Mouse (Mus musculus): Measurements from ENCODE around the gene Ipo13. TPM values are rescaled to one million over a fixed set of nuclear protein-coding genes. Genes with fewer than 3 reads are reported as not detected.

Ipo13 gene
- polyA plus RNA-seq, 1 experiment from 2014 or later, result 63.1 TPM

DNA sequence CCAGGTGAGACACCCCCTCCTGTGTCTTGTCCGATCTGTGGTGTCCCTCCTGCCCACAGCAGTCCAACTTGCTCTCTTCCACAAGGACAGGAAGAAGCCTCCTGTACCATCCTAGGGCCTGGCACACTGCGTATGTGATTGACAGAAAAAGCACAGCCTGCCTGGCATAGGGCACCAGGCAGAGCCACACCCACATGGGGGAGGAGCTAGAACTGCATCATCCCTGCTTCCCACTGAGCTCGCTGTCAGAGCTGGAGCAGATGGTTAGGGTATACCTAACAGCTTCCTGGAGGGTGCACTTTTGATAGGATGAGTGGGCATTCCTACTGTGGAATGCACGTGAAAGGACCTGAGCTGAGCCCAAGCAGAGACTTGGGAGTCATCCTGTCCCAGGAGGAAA lies 52.0 kb downstream of the Ipo13 start:
- Histone ChIP-seq H3K27ac (ENCODE audit: low read depth, low read length) (no peak overlapping the region), H3K9ac (ENCODE audit: low read depth, low read length) (no peak overlapping the region; the same call in 1 of the 2 replicates), H3K9me3 (ENCODE audit: control insufficient read depth, low read length) (no peaks in the 10 kb centered on the region), H3K4me2 (ENCODE audit: low read length) (no peak overlapping the region), H3K27me3 (replicated peaks; ENCODE audit: control insufficient read depth, insufficient read depth, low read length) (no peaks in the 10 kb centered on the region), H3K4me3 (ENCODE audit: low read length) (no peak overlapping the region), H3K36me3 (ENCODE audit: control insufficient read depth, insufficient read depth, low read length) (no peaks in the 10 kb centered on the region), H3K4me1 (ENCODE audit: control insufficient read depth, insufficient read depth, low read depth, low read length) (peaks cover 8% of the 10 kb centered on the region; the same call in 1 of the 2 replicates)
- 21% methylated on average over 4 of the region's 4 CpGs for WGBS
- ATAC-seq, result peak; percentile 67

DNA sequence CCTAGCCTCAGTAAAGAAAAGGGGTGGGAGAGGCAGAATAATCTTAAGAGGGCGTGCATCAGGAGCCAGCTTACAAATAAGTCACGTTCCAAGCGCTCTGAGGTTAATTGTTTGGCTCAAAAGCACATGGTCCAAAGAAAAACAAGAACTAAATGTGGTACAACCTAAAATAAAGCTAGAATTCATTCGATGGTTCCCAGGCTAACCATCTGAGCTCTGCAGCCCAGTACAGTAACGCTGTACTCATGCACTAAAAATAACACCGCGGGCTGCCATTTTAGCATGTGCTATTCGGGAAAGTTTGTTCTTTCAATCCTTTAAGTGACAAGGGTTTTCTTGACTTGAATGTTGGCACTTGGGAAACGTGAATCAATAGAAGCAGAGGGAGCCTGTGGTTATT lies 54.2 kb downstream of the Ipo13 start:
- H3K4me2 ChIP-seq (ENCODE audit: low read length), result no peak overlapping the region
- H3K27me3 ChIP-seq (replicated peaks; ENCODE audit: control insufficient read depth, insufficient read depth, low read length), result no peaks in the 10 kb centered on the region
- H3K27ac ChIP-seq (ENCODE audit: low read depth, low read length), result no peak overlapping the region
- H3K4me3 ChIP-seq (ENCODE audit: low read length), result no peak overlapping the region
- no peaks in the 10 kb centered on the region for H3K36me3 ChIP-seq (ENCODE audit: control insufficient read depth, insufficient read depth, low read length)
- H3K4me1 ChIP-seq (ENCODE audit: control insufficient read depth, insufficient read depth, low read depth, low read length), result no peaks in the 10 kb centered on the region; the same call in 1 of the 2 replicates
- 73% methylated on average over 9 of the region's 9 CpGs for WGBS
- no peaks in the 10 kb centered on the region for H3K9me3 ChIP-seq (ENCODE audit: control insufficient read depth, low read length)
- ATAC-seq, result no peak
- no peak overlapping the region for H3K9ac ChIP-seq (ENCODE audit: low read depth, low read length)

DNA sequence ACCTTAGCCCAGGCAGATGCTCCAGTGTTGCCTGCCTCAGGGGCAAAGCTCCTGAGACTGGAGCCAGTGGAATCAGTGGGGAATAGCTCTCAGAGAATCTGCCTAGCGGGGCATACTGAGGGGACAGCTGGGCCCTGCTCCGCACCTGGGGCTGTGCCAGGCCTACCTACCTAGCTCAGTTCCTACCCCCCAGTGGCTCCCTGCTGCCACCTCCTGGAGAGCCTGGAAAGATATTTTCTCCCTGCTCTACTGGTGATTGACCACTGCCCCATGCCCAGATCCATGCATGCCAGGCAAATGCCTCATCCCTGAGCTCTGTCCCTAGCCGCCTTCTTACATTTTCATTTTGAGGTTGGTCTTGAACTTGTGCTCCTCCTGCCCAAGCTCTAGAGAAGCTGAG lies 56.0 kb downstream of the Ipo13 start:
- no peaks in the 10 kb centered on the region for H3K27me3 ChIP-seq (replicated peaks; ENCODE audit: control insufficient read depth, insufficient read depth, low read length)
- 52% methylated on average over 3 of the region's 3 CpGs for WGBS
- H3K9me3 ChIP-seq (ENCODE audit: control insufficient read depth, low read length), result no peaks in the 10 kb centered on the region
- H3K27ac ChIP-seq (ENCODE audit: low read depth, low read length), result no peak overlapping the region
- H3K4me1 ChIP-seq (ENCODE audit: control insufficient read depth, insufficient read depth, low read depth, low read length), result no peaks in the 10 kb centered on the region; the same call in 1 of the 2 replicates
- H3K36me3 ChIP-seq (ENCODE audit: control insufficient read depth, insufficient read depth, low read length), result no peaks in the 10 kb centered on the region
- H3K4me3 ChIP-seq (ENCODE audit: low read length), result no peak overlapping the region
- no peak overlapping the region for H3K9ac ChIP-seq (ENCODE audit: low read depth, low read length)
- no peak for ATAC-seq
- no peak overlapping the region for H3K4me2 ChIP-seq (ENCODE audit: low read length)

DNA sequence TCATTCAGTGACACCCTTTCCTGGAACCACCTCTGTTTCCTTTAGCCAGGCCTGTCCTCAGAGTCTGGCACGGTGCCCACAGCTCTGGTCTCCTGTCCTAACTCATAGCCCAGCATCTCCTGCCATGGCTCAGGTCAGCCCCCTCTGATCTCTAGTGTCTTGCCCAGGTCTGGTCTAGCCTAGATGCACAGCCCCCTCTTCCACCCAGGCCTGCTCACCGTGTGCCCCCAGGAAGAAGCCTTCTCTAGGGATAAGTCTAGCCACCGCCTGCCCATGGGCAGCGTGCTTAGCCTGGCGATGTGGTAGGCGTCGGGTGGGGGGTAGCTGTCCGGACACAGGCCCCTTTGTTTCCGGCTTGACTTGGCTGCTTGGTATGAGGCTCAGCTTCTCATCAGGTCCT lies 59.7 kb downstream of the Ipo13 start:
- peaks cover 6% of the 10 kb centered on the region for H3K4me1 ChIP-seq (ENCODE audit: control insufficient read depth, insufficient read depth, low read depth, low read length)
- WGBS, result 55% methylated on average over 9 of the region's 9 CpGs
- no peak overlapping the region for H3K4me2 ChIP-seq (ENCODE audit: low read length)
- no peak overlapping the region for H3K4me3 ChIP-seq (ENCODE audit: low read length)
- no peaks in the 10 kb centered on the region for H3K9me3 ChIP-seq (ENCODE audit: control insufficient read depth, low read length)
- ATAC-seq, result peak; percentile 76
- no peaks in the 10 kb centered on the region for H3K27me3 ChIP-seq (replicated peaks; ENCODE audit: control insufficient read depth, insufficient read depth, low read length)
- peak overlapping the region; percentile 70 for H3K27ac ChIP-seq (ENCODE audit: low read depth, low read length)
- H3K9ac ChIP-seq (ENCODE audit: low read depth, low read length), result no peak overlapping the region; the same call in 1 of the 2 replicates
- no peaks in the 10 kb centered on the region for H3K36me3 ChIP-seq (ENCODE audit: control insufficient read depth, insufficient read depth, low read length)

DNA sequence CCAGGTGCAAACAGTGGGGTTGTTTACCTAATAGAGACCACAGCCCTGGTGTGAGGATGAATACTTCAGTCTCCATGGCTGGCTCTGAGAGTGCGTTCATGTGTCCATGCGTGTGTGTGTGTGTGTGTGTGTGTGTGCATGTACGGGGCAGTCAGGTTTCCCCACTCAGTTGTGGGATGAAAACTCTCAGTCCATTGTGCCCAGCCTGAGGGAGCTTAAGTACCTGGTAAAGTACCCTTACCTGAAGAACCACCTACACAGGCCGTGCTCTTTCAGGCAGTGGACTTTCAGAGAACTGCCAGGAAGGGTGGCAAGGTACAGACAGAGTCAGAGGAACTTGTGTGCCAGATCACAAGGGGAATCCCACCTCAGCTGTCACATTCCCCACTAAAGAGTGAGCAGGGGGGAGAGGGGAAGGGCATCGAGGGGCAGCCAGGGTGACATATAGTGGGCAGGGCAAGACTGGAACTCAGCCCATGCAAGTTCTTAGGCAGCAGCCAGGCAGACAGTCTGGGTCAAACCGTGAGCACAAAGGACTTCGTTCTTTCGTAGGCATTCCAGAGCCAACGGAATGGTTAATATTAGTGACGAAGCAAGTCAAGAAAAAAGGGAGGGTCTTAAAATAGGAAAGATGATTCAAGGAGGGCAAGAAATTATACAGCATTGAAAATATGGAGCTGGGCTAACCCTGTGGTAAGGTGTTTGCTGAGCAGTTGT lies 62.5 kb downstream of the Ipo13 start:
- WGBS, result 85% methylated on average over 10 of the region's 10 CpGs
- ATAC-seq, result no peak
- H3K9ac ChIP-seq (ENCODE audit: low read depth, low read length), result no peak overlapping the region

DNA sequence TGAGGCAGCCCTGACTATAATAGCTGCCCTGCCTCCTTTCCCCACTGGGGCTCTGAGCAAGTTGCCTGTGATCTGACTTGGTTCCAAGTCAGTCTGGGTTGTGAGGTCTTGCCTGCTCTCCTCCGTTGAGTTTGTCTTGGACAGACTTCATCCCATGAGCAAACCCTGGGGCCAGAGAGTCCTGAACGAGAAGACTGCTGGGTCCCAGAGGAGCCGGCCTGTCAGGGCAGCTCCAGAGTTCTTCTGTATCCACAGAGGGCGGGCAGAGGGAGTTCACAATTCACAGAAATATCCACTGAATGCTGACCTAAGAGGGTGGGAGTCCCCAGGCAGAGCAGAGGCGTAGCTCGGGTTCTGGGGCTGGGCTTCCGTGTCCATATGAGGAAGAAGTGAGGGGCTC lies 63.9 kb downstream of the Ipo13 start:
- Histone ChIP-seq H3K4me1 (ENCODE audit: control insufficient read depth, insufficient read depth, low read depth, low read length) (peaks cover 18% of the 10 kb centered on the region), H3K9me3 (ENCODE audit: control insufficient read depth, low read length) (no peaks in the 10 kb centered on the region), H3K4me3 (ENCODE audit: low read length) (no peak overlapping the region), H3K36me3 (ENCODE audit: control insufficient read depth, insufficient read depth, low read length) (no peaks in the 10 kb centered on the region), H3K4me2 (ENCODE audit: low read length) (no peak overlapping the region), H3K27ac (ENCODE audit: low read depth, low read length) (peak overlapping the region; percentile 51; the same call in 1 of the 2 replicates), H3K9ac (ENCODE audit: low read depth, low read length) (no peak overlapping the region), H3K27me3 (replicated peaks; ENCODE audit: control insufficient read depth, insufficient read depth, low read length) (no peaks in the 10 kb centered on the region)
- no peak for ATAC-seq
- whole genome bisulfite sequencing, result 75% methylated on average over 7 of the region's 7 CpGs

More for the DNA sequence above, 62.5 kb downstream of the Ipo13 start:
- no peaks in the 10 kb centered on the region for H3K36me3 ChIP-seq (ENCODE audit: control insufficient read depth, insufficient read depth, low read length)
- H3K9me3 ChIP-seq (ENCODE audit: control insufficient read depth, low read length), result no peaks in the 10 kb centered on the region
- no peak overlapping the region for H3K4me3 ChIP-seq (ENCODE audit: low read length)
- no peak overlapping the region; the same call in 1 of the 2 replicates for H3K27ac ChIP-seq (ENCODE audit: low read depth, low read length)
- no peaks in the 10 kb centered on the region for H3K27me3 ChIP-seq (replicated peaks; ENCODE audit: control insufficient read depth, insufficient read depth, low read length)
- H3K4me2 ChIP-seq (ENCODE audit: low read length), result no peak overlapping the region
- H3K4me1 ChIP-seq (ENCODE audit: control insufficient read depth, insufficient read depth, low read depth, low read length), result peaks cover 18% of the 10 kb centered on the region

DNA sequence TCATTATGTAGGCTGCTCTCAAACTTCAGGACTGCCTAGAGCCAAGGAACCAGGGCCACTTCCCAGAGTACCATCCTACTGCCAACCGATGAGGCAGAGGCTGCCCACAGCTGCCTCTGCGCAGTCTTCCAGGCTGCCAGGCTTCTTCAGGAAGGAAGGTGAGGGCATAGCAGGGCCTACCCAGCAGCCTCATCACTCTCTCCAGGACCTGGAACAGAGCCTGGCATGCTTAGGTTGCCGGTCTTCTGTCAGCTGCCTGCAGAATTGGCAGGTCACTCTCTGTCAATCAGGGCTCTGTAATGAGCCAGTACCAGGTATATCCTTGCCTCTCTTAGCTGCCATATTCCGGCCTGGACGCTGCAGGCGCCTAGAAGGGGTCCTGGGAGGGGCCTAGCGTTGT lies 64.6 kb downstream of the Ipo13 start:
- Histone ChIP-seq H3K4me2 (ENCODE audit: low read length) (peak overlapping the region; percentile 15), H3K4me3 (ENCODE audit: low read length) (no peak overlapping the region), H3K9me3 (ENCODE audit: control insufficient read depth, low read length) (no peaks in the 10 kb centered on the region), H3K27me3 (replicated peaks; ENCODE audit: control insufficient read depth, insufficient read depth, low read length) (no peaks in the 10 kb centered on the region), H3K9ac (ENCODE audit: low read depth, low read length) (peak overlapping the region; percentile 47), H3K4me1 (ENCODE audit: control insufficient read depth, insufficient read depth, low read depth, low read length) (peaks cover 18% of the 10 kb centered on the region), H3K36me3 (ENCODE audit: control insufficient read depth, insufficient read depth, low read length) (no peaks in the 10 kb centered on the region), H3K27ac (ENCODE audit: low read depth, low read length) (peak overlapping the region; percentile 75)
- no peak for ATAC-seq
- WGBS, result 66% methylated on average over 7 of the region's 7 CpGs

DNA sequence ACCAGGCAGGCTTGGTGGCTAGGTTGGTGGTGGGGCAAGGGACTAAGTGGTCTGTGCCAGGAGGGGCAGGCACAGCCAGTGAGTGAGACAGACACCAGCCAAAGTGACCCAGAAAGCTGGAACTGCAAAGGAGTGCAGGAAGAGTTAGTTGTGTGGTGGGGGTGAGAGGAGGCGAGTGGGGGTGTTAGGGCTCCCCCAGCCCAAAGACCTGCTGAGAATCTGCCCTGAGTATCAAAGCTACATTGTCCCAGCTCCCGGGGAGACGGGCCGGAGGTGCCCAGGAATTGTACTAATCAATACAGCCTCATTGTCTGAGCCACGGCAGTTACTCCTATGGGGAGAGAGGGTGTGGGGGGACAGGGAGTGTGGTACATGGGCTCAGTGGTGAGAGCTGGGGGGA lies 65.3 kb downstream of the Ipo13 start:
- Histone ChIP-seq H3K27me3 (replicated peaks; ENCODE audit: control insufficient read depth, insufficient read depth, low read length) (no peaks in the 10 kb centered on the region), H3K4me2 (ENCODE audit: low read length) (peak overlapping the region; percentile 17; the same call in 1 of the 2 replicates), H3K4me3 (ENCODE audit: low read length) (no peak overlapping the region), H3K36me3 (ENCODE audit: control insufficient read depth, insufficient read depth, low read length) (no peaks in the 10 kb centered on the region), H3K9ac (ENCODE audit: low read depth, low read length) (peak overlapping the region; percentile 31), H3K9me3 (ENCODE audit: control insufficient read depth, low read length) (no peaks in the 10 kb centered on the region), H3K4me1 (ENCODE audit: control insufficient read depth, insufficient read depth, low read depth, low read length) (peaks cover 18% of the 10 kb centered on the region), H3K27ac (ENCODE audit: low read depth, low read length) (peak overlapping the region; percentile 77)
- peak; percentile 88 for ATAC-seq
- WGBS, result 29% methylated on average over 5 of the region's 5 CpGs

DNA sequence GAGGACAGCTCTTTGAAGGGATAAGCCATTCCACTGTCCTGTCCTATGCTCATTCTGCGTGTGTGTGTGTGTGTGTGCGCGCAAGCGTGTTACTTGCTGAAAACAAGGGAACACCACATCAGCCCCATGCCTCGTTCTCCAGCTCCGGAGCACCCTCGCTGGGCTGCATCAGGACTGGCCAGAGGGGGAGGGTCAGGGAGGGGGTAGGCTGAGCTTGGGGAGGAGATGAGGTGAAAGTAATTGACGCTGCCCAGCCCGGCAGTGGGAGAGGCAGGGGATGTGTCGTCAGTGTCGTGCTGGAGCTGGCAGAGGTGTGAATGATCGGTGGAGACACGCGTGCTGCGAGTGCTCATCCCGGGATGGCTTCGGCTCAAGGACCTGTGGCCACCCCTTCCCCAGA lies 65.7 kb downstream of the Ipo13 start:
- H3K36me3 ChIP-seq (ENCODE audit: control insufficient read depth, insufficient read depth, low read length), result no peaks in the 10 kb centered on the region
- H3K4me2 ChIP-seq (ENCODE audit: low read length), result peak overlapping the region; percentile 12; the same call in 1 of the 2 replicates
- WGBS, result 43% methylated on average over 17 of the region's 17 CpGs
- H3K27ac ChIP-seq (ENCODE audit: low read depth, low read length), result peak overlapping the region; percentile 77
- H3K27me3 ChIP-seq (replicated peaks; ENCODE audit: control insufficient read depth, insufficient read depth, low read length), result no peaks in the 10 kb centered on the region
- H3K4me3 ChIP-seq (ENCODE audit: low read length), result no peak overlapping the region
- peak overlapping the region; percentile 31 for H3K9ac ChIP-seq (ENCODE audit: low read depth, low read length)
- peak; percentile 48 for ATAC-seq
- H3K9me3 ChIP-seq (ENCODE audit: control insufficient read depth, low read length), result no peaks in the 10 kb centered on the region
- peaks cover 18% of the 10 kb centered on the region for H3K4me1 ChIP-seq (ENCODE audit: control insufficient read depth, insufficient read depth, low read depth, low read length)

Measured in hindbrain, embryonic 16.5 days (tissue).